Mouse (Mus musculus) heart, adult 8-10 months (tissue): ENCODE results near the gene Fam234b. TPM values are rescaled to one million over a fixed set of nuclear protein-coding genes. Genes with fewer than 3 reads are reported as not detected.

Experiments
- DNase-seq: peaks from one replicate; pipeline ENCODE4 v3.0.0; 2022; ENCODE audit warnings: low spot score
- total RNA-seq, 4 experiments: library from RNA; stranded (reverse); gene quantifications; 2 replicates each; pipeline ENCODE4 v1.2.4; 2022

Fam234b gene
- total RNA-seq, 4 experiments from 2014 or later = 7.1 to 11.9 (median 10.3) TPM

- DNase-seq = no peak
Measured at GRCm38 (mm10) chr6:135223786-135224416, 26.1 kb downstream of the Fam234b start.

- DNase-seq = no peak
Measured at GRCm38 (mm10) chr6:135228465-135228941, 30.7 kb downstream of the Fam234b start.

GRCm38 (mm10) chr6:135230586-135230985, 32.8 kb downstream of the Fam234b start:
- DNase-seq = no peak

GRCm38 (mm10) chr6:135232443-135233182, 34.8 kb downstream of the Fam234b start:
- no peak for DNase-seq

GRCm38 (mm10) chr6:135235742-135236141, 38.0 kb downstream of the Fam234b start:
- no peak for DNase-seq

- DNase-seq = no peak
Measured at GRCm38 (mm10) chr6:135236576-135236975, 38.8 kb downstream of the Fam234b start.

GRCm38 (mm10) chr6:135237326-135237725, 39.5 kb downstream of the Fam234b start:
- DNase-seq = peak; percentile 21

GRCm38 (mm10) chr6:135238211-135238610, 40.4 kb downstream of the Fam234b start:
- no peak for DNase-seq

GRCm38 (mm10) chr6:135240361-135240760, 42.6 kb downstream of the Fam234b start:
- DNase-seq = no peak

GRCm38 (mm10) chr6:135245586-135245985, 47.8 kb downstream of the Fam234b start:
- no peak for DNase-seq

GRCm38 (mm10) chr6:135247861-135248260, 50.1 kb downstream of the Fam234b start:
- no peak for DNase-seq

GRCm38 (mm10) chr6:135249846-135250531, 52.2 kb downstream of the Fam234b start:
- DNase-seq = peak; percentile 82

- peak; percentile 7 for DNase-seq
Measured at GRCm38 (mm10) chr6:135250926-135251699, 53.3 kb downstream of the Fam234b start.

- DNase-seq = peak; percentile 39
Measured at GRCm38 (mm10) chr6:135251849-135252727, 54.3 kb downstream of the Fam234b start.

- DNase-seq = peak; percentile 85
Measured at GRCm38 (mm10) chr6:135252728-135253077, 54.9 kb downstream of the Fam234b start.

GRCm38 (mm10) chr6:135254153-135254552, 56.4 kb downstream of the Fam234b start, which contains the start of gene Gsg1:
Gene Gsg1, minus strand, starts transcription at chr6:135254351.
- no peak for DNase-seq

GRCm38 (mm10) chr6:135260435-135260834, 62.7 kb downstream of the Fam234b start:
- DNase-seq = no peak

GRCm38 (mm10) chr6:135261124-135261523, 63.3 kb downstream of the Fam234b start:
- DNase-seq = peak; percentile 13

- DNase-seq = no peak
Measured at GRCm38 (mm10) chr6:135262565-135262964, 64.8 kb downstream of the Fam234b start.

GRCm38 (mm10) chr6:135264136-135264535, 66.4 kb downstream of the Fam234b start:
- DNase-seq = no peak

- DNase-seq = no peak
Measured at GRCm38 (mm10) chr6:135266056-135266455, 68.3 kb downstream of the Fam234b start.
